Mouse (Mus musculus) megakaryocyte, embryonic 14.5 days (primary cell): ENCODE results near the gene Astl.

Experiments
- FLI1 ChIP-seq: IDR thresholded peaks from 2 replicates; pipeline ENCODE4 v1.6.1; 2012; ENCODE audit warnings: low read length, inconsistent platforms, mixed read lengths
- GATA1 ChIP-seq: IDR thresholded peaks from 3 replicates; pipeline ENCODE4 v1.6.1; 2012; ENCODE audit warnings: mixed read lengths, low read length, inconsistent platforms, borderline replicate concordance

GRCm38 (mm10) chr2:127314467-127315154 is 23.8 kb upstream of the Astl start:
- TF ChIP-seq GATA1 (no peak), FLI1 (no peak)
